Mouse (Mus musculus) spleen, adult 18-20 months (tissue): ENCODE measurements around the gene Gm10643.

ENCODE experiments used
- DNase-seq, 2 experiments: peaks; one replicate each; pipeline ENCODE4 v3.0.0; 2022; ENCODE audit warnings: mixed read lengths in 2 of 2

Gene Gm10643

DNA sequence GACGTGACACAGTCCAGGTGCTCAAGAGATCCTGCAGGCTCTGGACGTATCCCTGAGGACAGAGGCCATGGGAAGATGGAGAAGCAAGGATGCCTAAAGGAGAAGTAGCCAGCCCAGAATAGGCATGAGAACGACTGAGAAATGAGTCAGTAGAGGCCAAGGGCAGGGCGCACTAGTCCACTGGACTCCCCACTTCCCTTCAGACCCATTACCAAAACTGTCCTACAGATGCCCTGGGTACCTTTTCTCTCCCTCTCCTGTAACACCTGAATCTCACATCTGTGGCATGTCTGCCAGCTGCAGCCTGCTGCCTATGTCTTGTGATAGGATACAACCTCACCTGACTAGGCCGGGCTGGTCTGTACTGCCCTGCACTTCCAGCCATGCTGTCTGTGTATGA lies 5.3 kb upstream of the Gm10643 start:
- no peak for DNase-seq

DNA sequence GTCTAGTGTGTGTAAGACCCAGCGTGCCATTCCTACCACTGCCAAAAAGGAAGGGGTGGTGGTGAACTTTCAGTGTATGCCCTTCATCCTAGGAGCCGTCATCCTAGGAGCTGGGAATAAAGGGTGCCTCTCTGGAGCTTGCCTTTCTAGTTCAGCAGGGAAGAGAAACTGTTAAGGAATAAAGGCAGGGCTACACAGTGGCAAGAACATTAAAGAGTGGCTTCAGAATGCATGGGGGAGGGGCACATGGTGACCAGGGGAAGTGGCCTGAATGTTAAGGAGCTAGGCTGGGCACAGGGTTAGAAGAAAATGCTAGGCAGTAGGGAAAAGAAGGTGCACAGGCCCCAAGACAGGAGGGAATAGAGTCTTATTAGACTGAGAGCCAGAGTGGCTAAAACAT lies 4.8 kb upstream of the Gm10643 start:
- DNase-seq, result no peak

DNA sequence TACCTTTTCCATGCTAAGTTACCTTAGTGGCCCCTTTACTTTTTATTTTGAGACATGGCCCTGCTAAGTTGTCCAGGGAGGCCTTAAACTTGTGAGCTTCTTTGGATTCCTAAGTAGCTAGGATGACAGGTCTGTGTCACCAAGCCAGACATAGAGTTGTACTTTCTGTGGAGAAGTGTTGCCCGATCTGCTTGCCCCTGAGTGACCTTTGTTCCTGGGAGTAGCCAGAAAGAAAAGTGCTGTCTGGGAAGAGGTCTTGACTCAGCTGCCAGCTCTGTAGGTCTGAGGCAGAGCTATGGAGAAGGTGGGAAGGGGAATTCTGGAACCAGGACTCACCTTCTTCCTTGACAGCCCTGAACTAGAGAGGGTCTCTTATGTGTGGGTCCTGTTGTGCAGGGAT lies 4.2 kb upstream of the Gm10643 start:
- DNase-seq, result no peak

DNA sequence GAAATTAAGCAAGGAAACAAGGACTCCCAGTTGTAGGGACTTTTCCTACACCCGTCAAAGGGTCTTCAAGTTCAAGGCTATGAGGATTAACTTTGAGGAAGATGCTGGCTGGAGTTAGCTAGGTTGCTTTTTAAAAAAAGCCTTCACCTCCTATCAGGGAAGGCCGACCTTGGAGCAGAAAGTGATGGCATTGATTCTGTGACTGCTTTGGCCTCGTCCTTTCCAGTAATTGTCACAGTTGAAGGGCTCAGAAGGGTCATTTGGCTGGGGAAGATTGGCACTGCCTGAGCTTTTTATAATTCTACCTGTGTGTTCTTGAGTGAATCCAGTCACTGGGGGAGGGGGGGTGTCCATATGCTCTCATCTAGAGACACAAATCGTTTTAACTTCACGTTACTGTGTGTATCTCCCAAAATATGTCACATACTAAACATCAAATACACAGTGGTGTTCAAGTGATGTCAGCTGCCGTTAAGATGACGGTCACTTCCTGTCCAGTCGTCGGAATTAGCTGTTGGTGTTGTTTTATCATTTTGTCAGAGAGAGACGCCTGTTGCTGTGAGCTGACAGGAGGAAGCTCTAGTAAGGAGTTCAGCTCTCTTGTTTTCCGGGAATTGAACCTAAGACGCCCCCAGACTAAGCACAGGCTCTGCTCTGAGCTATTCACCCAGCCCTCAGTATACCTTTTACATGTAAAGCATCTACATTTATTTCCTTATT lies 3.5 kb upstream of the Gm10643 start:
- DNase-seq, result no peak

DNA sequence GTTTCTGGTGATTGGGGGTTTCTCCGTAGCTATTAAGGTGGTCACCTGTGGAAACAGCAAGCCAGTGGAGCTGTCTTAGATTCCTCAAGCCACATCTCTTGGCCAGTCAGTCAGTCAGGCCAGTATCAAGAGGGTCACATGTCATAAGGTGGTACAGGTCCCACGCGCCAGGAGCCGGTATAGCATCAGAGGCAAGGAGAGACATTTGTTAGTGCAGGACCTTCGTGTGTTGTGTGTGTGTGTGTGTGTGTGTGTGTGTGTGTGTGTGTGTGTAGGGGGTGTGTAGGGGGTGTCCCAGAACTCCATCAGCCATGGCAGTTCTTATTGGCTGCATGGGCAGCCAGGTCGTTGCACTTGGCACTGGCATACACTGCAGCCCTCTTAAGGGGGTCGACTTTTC lies 3.0 kb upstream of the Gm10643 start:
- no peak for DNase-seq

DNA sequence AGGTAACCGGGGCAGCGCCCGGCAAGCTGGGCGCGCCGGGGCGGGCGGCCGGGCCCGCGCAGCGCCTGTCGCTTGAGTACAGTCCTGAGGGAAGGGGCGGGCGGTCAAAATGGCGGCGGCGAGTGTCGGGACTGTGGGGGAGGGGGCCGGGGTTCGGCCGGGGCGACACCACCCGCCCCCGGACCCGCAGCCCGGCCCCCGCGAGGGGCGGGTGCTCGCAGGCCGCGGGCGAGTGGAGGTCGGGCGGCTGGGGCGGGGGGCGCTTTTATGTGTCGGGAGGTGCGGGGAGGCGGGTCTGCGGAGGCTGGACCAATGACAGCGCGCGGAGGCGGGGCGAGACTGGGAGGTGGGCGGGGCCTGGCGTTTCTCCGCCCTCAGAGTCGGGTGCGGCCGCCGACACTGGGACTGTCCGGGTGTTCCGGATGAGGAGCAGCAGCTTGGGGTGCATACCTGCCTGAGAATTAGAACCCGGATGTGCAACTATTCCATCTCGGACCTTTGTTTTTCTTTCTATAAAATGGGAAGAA lies 2.2 kb upstream of the Gm10643 start:
- peak; percentile 96 to 99 for DNase-seq

DNA sequence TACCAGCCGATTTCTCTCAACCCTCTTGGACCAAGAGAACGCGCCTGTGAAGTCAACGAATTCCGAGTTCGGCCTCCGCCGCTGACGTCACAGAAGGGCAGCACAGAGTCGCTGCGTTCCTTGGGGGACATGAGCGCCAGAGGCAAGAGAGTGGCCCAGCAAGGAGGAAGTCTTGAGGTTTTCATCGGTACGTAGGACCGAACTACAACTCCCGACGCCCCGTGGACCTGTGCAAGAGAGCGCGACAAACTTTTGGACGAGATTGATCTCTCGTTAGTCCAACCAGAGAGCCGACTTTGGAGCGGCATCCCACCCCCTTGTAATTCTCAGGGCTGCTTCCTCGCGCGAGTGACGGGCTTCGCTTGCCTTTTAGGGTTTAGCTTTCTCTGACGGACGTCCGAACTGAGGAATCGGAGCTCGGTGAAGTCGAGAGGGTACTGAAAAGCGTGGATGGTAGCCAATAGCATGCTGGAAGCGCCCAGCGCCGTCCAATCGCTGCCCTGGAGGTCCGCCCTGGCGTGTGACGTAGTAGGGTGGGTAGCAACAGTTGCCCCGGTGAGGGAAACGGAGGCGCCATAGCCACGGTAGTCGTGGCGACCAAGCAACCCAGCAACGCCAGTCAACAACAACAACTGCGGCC lies 1.5 kb upstream of the Gm10643 start, which contains the start of gene Rfx1:
Gene Rfx1, plus strand, starts transcription at position 544 of the 640 bp plus-strand sequence.
- peak; percentile 95 to 97 for DNase-seq

DNA sequence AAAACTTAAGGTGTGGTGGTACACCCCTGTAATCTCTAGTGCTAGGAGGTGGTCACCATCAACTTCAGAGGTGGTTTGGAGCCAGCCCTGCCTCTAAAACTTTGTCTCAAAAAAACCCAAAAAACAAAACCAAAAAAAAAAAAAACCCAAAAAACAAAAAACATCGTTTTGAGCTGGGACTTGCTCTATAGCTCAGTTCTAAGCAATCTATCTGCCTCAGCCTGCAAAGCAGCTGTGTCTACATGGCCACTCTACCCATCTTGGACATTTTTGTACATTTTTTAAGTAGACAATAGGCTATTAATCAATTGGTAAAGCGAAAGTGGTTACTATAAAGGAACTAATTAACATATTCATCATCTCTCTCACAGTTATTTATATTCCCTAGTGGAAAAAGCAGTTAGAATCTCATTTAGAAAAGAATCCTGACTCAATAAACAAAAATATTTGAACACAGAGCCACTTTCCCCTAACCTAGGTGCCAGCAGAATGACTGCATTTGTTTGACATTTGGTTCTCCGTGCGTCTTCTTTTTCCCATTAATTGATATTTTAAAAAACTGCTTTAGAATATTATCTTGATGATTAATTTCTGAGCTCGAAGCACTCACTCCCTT lies 628 bp upstream of the Gm10643 start:
- DNase-seq, result no peak

DNA sequence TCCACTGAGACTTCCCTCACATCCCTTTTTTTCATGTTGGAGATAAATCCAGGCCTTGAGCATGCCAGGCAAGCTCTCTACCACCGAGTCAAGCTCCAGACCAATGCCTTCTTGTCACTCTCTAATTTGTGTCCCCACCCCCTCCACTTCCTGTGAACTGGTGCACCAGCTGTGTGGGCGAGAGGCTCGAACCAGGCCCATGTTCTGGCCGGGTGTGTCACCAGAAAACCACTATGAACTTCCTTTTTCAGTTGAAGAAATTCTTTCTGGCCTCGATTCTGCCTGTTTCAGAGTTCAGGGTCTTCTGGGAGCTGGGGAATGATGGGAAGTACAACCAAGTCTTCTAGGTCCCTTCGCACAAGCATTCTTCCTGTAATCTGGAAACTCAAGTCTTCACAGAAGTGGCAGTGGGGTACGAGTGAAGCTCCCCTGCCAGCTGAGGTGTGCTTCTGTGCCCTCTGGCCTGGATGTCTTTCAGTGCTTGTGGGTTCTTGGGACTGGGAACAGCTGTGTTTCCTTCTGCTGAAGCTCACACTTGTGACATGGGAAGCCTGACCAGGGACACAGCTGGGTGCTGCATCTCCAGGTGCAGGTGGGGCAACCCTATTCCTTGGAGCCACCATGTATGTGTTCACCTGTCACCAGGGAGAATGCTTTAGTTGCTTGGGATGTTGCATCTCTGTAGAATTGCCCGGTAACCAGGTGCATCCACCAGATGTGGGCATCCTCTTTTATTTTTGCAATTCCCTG lies 901 bp downstream of the Gm10643 start:
- DNase-seq, result peak; percentile 61 to 69

DNA sequence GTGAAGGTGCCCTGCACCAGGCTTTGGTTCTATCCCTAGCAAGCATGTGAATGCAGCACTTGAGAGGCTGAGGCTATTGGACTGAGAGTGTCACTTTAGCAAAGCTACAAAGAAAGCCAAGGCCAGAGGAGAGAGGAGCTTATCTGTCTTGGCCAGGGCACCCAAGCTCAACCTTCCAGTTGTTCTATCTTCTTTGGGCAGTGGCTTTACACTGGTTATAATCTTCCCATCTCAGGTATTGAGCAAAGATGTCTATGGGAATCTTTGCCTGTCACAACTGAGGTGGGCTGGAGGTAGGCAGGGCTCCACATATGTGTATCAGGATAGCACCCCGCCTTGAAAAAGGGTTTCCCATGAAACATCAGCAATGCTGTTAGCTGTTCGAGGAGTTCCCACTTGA lies 4.7 kb downstream of the Gm10643 start:
- no peak for DNase-seq

DNA sequence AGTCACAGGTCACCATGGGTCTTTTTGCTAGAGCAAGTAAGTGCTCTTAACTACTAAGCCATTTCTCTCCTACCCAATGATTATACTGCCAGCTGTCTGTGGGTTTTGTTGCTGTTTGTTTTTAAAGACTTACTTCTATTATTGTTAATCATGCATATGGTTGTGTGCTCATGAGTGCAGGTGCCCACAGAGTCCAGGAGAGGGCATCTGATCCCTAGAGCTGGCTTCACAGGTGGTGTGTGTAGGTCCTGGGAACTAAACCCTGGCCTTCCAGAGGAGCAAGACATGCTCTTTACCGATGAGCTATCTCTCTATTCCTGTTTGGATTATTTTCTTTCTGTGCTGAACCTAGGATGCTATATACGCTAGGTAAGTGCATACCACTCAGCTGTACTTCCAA lies 5.7 kb downstream of the Gm10643 start:
- no peak for DNase-seq

DNA sequence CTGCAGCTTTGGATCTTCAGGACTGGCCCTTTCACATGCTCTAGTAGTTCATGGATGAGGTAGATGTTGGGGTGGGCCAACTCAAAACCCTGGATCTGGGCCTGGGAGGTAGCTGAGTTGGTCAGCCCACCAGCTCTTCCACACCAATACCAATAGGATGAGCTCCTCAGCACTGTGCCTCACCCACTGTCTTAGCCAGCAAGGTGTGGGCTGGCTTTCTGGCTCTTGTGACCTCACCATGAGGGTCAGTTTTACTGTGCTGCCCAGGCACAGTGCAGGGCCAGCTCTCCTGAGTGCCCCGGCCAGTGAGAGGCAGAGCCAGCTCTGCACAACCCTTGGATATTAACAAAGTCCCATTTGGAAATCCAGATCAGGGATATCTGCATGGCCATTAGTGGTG lies 7.1 kb downstream of the Gm10643 start:
- DNase-seq, result no peak

DNA sequence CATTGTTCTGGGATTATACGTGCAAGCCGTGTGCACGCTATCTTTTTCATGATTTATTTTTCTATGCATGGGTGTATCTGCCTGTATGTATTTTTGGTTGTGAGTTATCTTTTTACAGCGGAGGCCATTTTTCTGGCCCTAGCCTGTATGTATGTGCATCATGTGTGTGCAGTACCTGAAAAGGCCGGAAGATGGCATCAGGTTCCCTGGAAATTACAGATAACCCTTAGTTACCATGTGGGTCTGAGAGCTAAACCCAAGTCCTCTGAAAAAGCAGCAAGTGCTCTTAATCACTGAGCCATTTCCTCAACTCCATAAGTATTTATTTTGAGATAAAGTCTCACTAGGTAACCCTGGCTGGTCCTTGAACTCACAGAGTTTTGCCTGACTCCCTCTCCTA lies 11.7 kb downstream of the Gm10643 start:
- no peak for DNase-seq

DNA sequence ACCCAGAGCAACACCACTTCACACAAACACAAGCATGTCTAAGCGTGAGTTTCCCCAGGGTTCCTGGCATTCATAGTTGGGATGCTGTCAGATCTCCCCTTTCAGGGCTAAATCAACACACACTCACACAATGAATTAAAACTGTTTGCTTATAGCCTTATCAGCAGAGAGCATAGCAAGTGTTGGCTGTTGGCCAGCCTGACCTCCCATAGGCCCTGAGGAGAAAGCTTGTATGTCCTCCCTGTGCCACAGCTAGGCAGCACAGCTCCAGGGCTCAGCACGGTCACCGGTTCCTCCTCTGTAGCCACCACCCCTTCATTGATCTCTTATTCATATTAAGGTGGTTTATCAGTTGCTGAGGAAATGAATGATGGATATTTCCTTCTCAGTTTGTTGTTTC lies 12.2 kb downstream of the Gm10643 start:
- no peak for DNase-seq

DNA sequence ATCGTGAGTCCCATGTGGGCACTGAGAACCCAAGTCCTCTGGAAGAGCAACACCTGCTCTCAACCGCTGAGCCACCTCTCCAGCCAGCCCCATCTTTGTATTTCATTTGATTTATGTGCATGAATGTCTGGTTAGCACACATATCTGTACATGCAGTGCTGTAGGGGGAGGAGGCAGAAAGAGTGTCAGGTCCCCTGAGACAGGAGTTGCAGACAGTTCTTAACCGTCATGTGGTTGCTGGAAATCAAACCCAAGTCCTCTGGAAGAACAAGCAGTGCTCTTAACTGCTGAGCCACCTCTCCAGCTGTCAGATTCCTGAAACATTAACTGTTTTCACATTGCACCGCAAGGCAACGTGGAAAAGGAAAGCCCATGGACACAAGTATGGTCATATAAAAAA lies 16.8 kb downstream of the Gm10643 start:
- DNase-seq, result no peak

DNA sequence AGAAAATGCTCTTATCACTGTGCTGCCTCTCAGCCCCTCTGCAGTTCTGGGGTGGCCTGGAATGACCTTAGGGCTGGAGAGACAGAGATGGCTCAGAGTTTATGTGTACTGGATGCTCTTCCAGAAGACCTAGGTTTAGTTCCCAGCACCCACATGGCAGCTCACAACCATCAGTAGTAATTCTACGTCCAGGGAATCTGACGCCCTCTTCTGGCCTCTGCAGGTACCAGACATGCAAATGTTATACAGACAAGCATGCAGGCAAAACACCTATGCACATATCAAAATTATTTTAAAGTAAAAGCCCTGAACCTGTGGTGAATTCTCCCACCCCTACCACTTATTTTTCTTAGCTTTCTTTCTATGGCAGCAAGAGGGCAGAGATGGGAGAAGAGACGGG lies 18.4 kb downstream of the Gm10643 start:
- DNase-seq, result no peak

DNA sequence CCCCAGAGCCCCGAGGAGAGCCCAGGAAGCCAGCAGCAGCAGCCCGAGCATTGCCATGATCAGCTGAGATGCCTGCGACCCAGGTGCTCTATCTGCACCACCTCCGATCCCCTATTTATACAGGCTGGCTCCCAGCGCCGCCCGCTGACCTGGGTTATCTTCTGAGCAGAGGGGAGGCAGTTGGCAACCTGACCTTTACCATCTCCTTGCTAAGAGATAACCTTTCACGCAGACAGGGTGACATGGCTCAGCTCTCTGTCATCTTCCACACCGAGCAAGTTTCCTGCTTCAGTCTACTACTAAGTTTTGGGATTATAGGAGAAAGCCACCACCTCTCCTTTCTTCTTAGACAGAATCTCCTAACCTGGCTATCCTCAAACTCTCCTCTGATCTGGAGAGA lies 20.0 kb downstream of the Gm10643 start, which contains the start of gene Rln3:
Gene Rln3, minus strand, starts transcription at position 101 of the 400 bp plus-strand sequence.
- no peak for DNase-seq

DNA sequence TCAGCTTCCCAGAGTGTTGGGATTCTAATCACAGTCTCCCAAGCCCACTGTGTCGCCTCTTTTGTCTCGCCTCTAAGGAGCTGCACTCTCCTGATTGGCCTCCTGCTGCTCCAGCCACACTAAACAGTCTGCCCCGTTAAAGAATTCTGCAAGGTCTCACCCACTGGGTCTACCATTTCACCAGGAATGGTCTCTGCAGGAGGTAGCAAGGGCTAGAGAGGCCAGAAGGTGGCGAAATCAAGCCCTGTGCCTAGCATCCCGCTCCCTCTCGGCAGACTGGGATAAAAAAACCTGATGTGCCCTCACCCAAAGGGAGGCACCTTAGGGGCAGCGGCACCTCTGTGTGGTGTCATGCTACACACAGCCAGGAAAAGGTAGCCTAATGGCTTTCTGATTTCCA lies 20.8 kb downstream of the Gm10643 start:
- no peak for DNase-seq

DNA sequence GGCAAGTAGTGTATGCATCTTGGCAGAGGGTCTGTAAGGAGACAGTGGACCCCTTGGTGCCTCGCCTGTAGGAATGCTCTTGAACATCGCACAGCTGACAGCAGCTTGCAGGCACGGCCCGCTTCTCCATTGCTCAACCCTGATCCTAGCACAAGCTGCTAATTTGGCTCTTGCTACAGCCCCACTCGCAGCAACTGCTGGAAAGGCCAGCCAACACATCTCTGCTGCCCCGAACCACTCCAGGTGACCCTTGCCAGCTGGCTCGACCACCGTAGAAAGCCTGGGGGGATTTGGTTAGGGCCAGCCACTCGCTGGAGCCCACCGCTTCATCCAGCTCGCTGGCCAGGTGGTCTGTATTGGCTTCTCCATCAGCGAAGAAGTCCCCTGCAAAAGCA lies 22.0 kb downstream of the Gm10643 start:
- no peak for DNase-seq

DNA sequence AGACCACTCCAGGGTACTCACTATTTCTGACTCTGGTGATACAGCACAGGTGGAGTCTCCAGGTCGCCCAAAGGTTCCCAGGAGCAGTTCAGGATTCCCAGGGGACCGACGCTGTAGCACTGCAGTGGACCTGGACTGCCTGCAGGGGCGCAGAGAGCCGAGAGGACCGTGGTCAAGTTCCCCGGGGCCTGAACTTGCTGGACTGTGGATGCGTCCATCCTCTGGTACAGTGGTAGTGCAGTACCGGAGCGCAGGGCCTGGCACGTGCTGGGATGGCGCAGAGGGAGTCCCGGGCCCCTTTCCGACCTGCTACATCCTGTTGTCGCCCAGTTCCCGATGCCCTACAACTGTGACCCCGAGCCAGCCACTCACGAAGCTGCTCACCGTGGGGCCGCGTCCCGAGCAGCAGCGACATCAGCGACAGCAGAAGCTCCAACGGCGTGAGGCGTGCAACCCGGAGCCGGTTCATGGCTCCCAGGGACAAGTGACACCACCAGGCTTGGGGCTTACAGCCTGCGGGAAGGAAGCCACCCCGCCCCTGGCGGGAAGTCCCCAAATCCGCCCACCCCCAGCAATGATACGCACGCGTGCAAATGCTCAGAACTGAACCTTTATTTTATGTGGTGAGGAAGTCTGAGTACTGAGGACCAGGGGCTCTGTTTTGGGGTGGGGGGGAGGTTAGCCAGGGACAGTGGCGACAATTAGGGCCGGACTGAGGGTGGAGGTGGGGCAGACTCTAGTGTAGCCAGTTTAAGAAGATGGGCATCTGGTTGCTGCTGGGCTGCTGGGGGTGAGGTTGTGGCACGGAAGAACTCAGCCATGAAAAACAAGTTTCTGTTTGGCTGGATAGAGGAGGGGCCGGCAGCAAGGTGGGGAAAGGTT lies 22.6 kb downstream of the Gm10643 start, which contains the start of gene Il27ra:
Gene Il27ra, minus strand, starts transcription at position 524 of the 882 bp plus-strand sequence.
- DNase-seq, result peak; percentile 72 to 75

DNA sequence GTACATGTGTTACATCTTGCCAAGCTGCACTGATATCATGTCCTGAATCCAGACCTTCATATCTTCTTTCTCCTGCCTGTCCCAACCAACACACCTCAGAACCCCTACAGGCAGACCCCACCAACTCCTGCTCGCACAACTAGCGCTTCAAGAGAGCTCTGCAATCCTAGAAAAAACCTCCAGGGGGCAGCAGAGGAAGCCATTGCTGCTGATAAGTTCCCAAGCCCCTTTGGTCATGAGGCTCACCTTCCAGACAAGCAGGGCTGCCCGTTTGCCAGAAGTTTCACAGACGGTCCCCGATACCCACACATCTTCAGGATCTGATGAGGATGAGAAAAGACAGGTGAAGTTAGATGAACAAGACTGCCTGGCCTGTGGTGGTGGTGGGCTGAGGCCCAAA lies 25.9 kb downstream of the Gm10643 start:
- DNase-seq, result peak; percentile 56 to 77

DNA sequence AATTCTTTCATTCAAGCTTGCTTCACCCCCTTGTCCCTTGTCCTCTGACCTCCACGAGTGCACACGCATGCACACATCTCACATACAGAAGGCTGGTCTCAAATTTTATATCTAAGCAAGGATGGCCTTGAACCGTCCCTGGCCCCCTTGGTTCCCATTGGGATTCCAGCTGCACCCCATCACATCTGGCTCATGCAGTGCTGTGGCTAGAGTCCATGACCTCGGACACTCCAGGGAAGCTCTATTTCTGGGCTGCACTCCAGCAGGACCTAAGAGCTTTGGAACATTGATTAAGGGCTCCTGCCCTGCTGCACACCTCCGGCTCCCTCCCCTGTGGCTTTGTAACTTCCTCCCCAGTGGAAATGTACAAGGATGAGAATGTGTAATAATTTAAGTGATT lies 26.9 kb downstream of the Gm10643 start:
- no peak for DNase-seq
